Mouse (Mus musculus) MEL-GATA-1-ER (cell line): Measurements from ENCODE around the gene Cfap54.

Experiments
- DNase-seq: peaks from one replicate; pipeline ENCODE4 v3.0.0-alpha.2; 2012; ENCODE audit warnings: low read depth; ENCODE audit errors: extremely low read depth

Cfap54 gene

DNA sequence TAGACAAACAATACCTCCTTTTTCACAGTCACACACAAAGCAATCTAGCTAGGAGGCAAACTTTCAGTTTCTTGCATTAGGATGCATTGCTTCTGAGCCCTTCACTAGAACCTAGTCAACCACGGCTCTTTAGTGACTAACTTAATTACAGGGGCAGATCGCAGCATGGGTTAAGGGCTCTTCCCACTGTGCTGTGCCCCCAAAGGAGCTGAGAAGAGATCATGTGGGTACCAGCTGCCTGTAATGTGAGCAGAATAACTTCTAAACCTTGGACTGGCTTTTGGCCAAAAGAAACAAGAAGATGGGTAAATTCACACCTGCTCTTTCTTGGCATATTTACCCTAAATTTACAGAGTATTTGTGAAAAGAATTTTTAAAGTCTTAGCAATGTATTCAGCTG is 291.2 kb downstream of the Cfap54 start:
- DNase-seq: no peak

GRCm38 (mm10) chr10:92788410-92789096 is 292.9 kb downstream of the Cfap54 start:
- DNase-seq: no peak

- no peak for DNase-seq
Observed at GRCm38 (mm10) chr10:92782691-92783090, 298.7 kb downstream of the Cfap54 start.

DNA sequence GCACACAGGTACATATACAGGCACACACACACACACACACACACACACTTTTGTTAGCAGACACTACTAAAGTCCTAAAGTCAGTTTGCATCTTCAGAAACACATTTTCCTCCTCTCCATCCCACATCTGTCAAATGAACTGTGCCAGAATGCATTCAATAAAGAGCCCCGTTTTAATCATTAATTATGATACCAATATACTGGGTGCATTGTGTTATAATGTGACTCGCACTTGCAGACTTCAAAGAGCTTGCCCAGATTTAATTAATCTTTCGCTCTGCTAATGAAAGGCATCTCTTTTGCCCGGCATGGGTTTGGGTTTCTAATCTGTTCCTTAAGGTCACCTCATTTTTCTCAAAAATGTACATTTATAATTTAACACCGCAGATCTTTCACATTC is 327.1 kb downstream of the Cfap54 start:
- no peak for DNase-seq

GRCm38 (mm10) chr10:92730339-92730738 is 351.1 kb downstream of the Cfap54 start:
- DNase-seq: no peak

DNA sequence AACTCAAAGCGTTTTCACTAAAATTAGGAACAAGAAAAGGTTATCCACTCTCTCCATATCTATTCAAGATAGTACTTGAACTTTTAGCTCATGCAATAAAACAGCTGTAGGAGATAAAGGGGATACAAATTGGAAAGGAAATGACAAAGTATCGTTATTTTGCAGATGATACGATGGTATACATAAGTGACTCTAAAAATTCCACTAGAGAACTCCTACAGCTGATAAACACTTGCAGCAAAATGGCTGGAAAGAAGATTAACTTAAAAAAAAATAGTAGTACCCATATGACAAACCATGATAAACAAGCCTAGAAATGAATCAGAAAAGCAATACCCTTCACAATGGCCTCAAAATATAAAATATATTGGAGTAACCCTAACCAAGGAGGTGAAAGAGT is 352.7 kb downstream of the Cfap54 start:
- no peak for DNase-seq
